Mouse (Mus musculus): ENCODE measurements around the gene Ltbp2. TPM values are rescaled to one million over a fixed set of nuclear protein-coding genes. Genes with fewer than 3 reads are reported as not detected.
A peak's percentile ranks its signal among the peaks of the same experiment; 100 is the strongest.

Gene Ltbp2
- polyA plus RNA-seq, 1 experiment from 2014 or later: 2.7 TPM

- no peak for ATAC-seq (ENCODE audit: low FRiP score, low read depth)
- Histone ChIP-seq H3K9ac (no peak overlapping the region), H3K9me3 (no peaks in the 10 kb centered on the region), H3K4me3 (no peak overlapping the region), H3K27me3 (peaks cover 52% of the 10 kb centered on the region), H3K36me3 (no peaks in the 10 kb centered on the region), H3K4me1 (peaks cover 16% of the 10 kb centered on the region; the same call in 1 of the 2 replicates), H3K27ac (no peak overlapping the region), H3K4me2 (replicated peaks) (no peak overlapping the region)
- WGBS: 0% methylated on average over 3 of the region's 3 CpGs
Measured at GRCm38 (mm10) chr12:84873434-84873833, 2.9 kb downstream of the Ltbp2 start.

DNA sequence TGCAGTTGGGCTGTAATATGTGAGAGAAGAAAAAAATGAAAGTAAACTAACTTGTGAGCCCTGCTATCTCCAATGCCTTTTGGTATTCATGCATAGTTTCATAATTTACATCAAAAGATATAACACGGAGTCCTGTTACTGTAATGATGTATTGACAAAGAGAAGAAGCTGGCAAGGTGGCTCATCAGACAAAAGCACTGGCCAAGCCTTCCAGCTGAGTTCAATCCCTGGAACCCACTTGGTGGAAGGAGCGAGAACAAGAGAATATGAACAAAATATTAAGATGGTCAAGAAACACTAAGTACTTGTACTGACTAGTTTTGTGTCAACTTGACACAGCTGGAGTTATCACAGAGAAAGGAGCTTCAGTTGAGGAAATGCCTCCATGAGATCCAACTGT lies 4.0 kb downstream of the Ltbp2 start:
- Histone ChIP-seq H3K4me3 (no peak overlapping the region), H3K9me3 (no peaks in the 10 kb centered on the region), H3K9ac (no peak overlapping the region), H3K27ac (no peak overlapping the region), H3K4me1 (peaks cover 16% of the 10 kb centered on the region; the same call in 1 of the 2 replicates), H3K27me3 (peaks cover 46% of the 10 kb centered on the region), H3K4me2 (replicated peaks) (no peak overlapping the region), H3K36me3 (no peaks in the 10 kb centered on the region)
- no peak for ATAC-seq (ENCODE audit: low FRiP score, low read depth)
- WGBS: 73% methylated on average over 2 of the region's 2 CpGs

DNA sequence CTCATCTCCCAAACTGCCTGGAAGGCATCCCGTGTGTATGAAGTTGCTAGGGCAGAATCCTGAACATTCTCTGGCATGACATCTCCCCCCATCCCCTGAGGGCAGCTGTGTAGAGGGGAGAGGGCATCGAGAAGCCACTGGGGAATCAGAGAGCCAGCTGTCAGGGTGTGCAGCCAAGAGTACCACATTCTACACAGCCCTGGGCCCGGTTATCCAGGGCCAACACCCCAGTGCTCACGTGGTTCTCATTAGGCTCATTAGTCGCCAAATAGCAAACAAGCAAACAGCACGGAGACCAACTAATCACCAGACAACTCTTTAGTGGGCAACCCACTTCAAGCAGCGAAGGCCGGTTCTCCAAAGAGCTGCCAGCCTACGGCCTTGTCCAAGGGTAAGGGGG lies 10.9 kb downstream of the Ltbp2 start:
- WGBS: 20% methylated on average over 9 of the region's 9 CpGs
- peaks cover 8% of the 10 kb centered on the region; the same call in 1 of the 2 replicates for H3K27me3 ChIP-seq
- H3K27ac ChIP-seq: no peak overlapping the region
- H3K9ac ChIP-seq: no peak overlapping the region
- ATAC-seq (ENCODE audit: low FRiP score, low read depth): no peak
- H3K4me2 ChIP-seq (replicated peaks): peak overlapping the region; percentile 19
- H3K36me3 ChIP-seq: no peaks in the 10 kb centered on the region
- H3K9me3 ChIP-seq: no peaks in the 10 kb centered on the region
- H3K4me3 ChIP-seq: no peak overlapping the region
- H3K4me1 ChIP-seq: peaks cover 37% of the 10 kb centered on the region

DNA sequence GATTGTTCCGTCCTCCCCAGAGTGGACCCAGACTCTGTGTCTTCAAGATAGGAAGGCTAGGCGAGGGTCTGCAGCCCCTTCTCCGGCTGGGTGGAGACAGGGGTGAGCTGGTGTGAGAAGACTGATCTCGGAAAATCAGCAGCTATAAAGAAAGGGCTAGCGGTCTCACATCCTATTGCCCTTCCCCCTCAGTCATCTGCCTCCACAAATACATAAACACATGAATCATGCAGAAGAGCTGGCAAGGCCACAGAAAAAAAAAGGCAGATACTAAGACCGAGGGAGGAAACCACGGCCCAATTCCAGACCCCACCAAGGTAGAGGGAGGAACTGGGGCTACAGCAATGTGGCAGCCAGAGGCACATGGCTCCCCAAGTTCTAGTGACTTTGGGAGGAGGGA lies 11.5 kb downstream of the Ltbp2 start:
- Histone ChIP-seq H3K9ac (no peak overlapping the region), H3K36me3 (no peaks in the 10 kb centered on the region), H3K4me3 (no peak overlapping the region), H3K27me3 (peaks cover 8% of the 10 kb centered on the region; the same call in 1 of the 2 replicates), H3K4me2 (replicated peaks) (no peak overlapping the region), H3K9me3 (no peaks in the 10 kb centered on the region), H3K27ac (no peak overlapping the region), H3K4me1 (peaks cover 37% of the 10 kb centered on the region)
- 66% methylated on average over 7 of the region's 7 CpGs for WGBS
- no peak for ATAC-seq (ENCODE audit: low FRiP score, low read depth)

GRCm38 (mm10) chr12:84863196-84863595 lies 13.1 kb downstream of the Ltbp2 start:
- ATAC-seq (ENCODE audit: low FRiP score, low read depth): no peak
- Histone ChIP-seq H3K27ac (no peak overlapping the region), H3K27me3 (peaks cover 8% of the 10 kb centered on the region; the same call in 1 of the 2 replicates), H3K36me3 (no peaks in the 10 kb centered on the region), H3K4me1 (peaks cover 46% of the 10 kb centered on the region), H3K4me2 (replicated peaks) (no peak overlapping the region), H3K9ac (no peak overlapping the region), H3K9me3 (no peaks in the 10 kb centered on the region), H3K4me3 (no peak overlapping the region)
- 78% methylated on average over 5 of the region's 5 CpGs for WGBS

DNA sequence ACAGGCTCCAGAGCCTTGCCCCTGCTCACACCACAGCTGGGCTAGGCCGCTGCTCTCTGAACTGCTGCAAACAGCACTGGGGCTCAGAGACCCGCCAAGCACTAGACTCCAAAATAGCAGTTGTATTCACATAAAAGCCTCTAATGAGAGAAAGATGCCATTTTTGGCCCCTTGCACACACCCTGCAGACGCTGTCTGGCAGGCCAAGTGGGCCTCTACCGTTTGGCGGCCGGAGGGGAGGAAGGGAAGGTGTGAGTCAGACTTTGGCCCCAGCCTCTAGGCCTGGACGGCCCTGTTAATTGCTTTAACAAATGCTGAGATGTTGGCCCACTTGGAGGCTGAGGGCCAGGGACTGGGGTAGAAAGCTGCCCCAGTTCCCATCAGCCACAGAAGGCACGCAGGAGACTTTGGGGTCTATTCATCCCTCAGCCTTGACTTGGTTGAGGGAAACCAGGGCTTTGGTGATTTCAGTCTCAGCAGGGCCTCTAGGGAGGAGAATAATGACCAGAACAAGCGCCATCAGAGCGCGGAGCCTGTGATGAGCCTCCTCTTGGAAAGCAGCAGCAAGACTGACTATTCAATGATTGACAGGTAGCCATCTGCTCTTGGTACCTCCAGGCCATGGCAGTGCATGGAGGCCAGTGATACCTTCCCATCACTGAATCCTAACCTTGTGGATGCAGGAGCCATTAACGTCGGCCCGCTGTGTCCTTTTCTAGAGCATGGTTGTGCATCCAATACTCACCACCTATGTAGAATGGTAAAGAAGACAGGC lies 14.0 kb downstream of the Ltbp2 start:
- H3K4me2 ChIP-seq (replicated peaks): no peak overlapping the region
- no peak overlapping the region for H3K4me3 ChIP-seq
- ATAC-seq (ENCODE audit: low FRiP score, low read depth): peak; percentile 61
- no peak overlapping the region for H3K9ac ChIP-seq
- H3K4me1 ChIP-seq: peaks cover 48% of the 10 kb centered on the region
- H3K9me3 ChIP-seq: no peaks in the 10 kb centered on the region
- peaks cover 5% of the 10 kb centered on the region; the same call in 1 of the 2 replicates for H3K27me3 ChIP-seq
- peak overlapping the region; percentile 76; the same call in 1 of the 2 replicates for H3K27ac ChIP-seq
- no peaks in the 10 kb centered on the region for H3K36me3 ChIP-seq
- WGBS: 54% methylated on average over 14 of the region's 14 CpGs

- H3K4me3 ChIP-seq: no peak overlapping the region
- peaks cover 19% of the 10 kb centered on the region for H3K27me3 ChIP-seq
- H3K36me3 ChIP-seq: no peaks in the 10 kb centered on the region
- H3K9me3 ChIP-seq: no peaks in the 10 kb centered on the region
- WGBS: 35% methylated on average over 17 of the region's 17 CpGs
- no peak overlapping the region for H3K9ac ChIP-seq
- H3K4me1 ChIP-seq: peaks cover 32% of the 10 kb centered on the region
- no peak for ATAC-seq (ENCODE audit: low FRiP score, low read depth)
- no peak overlapping the region for H3K27ac ChIP-seq
- H3K4me2 ChIP-seq (replicated peaks): no peak overlapping the region
Measured at GRCm38 (mm10) chr12:84858149-84859113, 17.9 kb downstream of the Ltbp2 start.

- Histone ChIP-seq H3K36me3 (no peaks in the 10 kb centered on the region), H3K4me2 (replicated peaks) (no peak overlapping the region), H3K9ac (no peak overlapping the region), H3K4me3 (no peak overlapping the region), H3K9me3 (no peaks in the 10 kb centered on the region), H3K27ac (no peak overlapping the region), H3K4me1 (peaks cover 32% of the 10 kb centered on the region), H3K27me3 (peaks cover 22% of the 10 kb centered on the region)
- 61% methylated on average over 4 of the region's 4 CpGs for WGBS
- no peak for ATAC-seq (ENCODE audit: low FRiP score, low read depth)
Measured at GRCm38 (mm10) chr12:84857706-84858105, 18.6 kb downstream of the Ltbp2 start.

DNA sequence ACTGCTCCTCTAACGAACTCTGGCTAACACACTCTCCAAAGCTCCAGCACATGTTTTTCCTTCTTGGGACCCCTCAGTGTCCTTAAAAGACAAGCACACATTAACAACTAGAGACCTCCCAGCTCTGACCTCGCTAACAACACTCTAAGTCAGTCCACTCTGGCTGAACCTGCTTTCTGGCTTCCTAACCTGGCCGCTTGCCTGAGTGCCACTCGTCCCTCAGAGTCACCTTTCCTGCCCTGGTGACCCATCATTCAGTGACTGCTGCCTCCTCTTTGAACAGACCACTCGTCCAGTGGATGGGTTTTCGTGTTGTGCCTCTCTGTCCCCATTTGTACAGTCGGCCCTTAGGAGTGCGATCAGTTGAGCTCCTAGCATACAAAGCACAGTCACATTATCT lies 19.8 kb downstream of the Ltbp2 start:
- Histone ChIP-seq H3K27ac (no peak overlapping the region), H3K4me2 (replicated peaks) (no peak overlapping the region), H3K4me1 (peaks cover 30% of the 10 kb centered on the region), H3K9me3 (no peaks in the 10 kb centered on the region), H3K27me3 (peaks cover 27% of the 10 kb centered on the region), H3K4me3 (no peak overlapping the region), H3K36me3 (no peaks in the 10 kb centered on the region), H3K9ac (no peak overlapping the region)
- ATAC-seq (ENCODE audit: low FRiP score, low read depth): no peak
- 82% methylated on average over 8 of the region's 8 CpGs for WGBS

- no peaks in the 10 kb centered on the region for H3K36me3 ChIP-seq
- H3K27me3 ChIP-seq: peaks cover 40% of the 10 kb centered on the region
- 89% methylated on average over 4 of the region's 4 CpGs for WGBS
- H3K9ac ChIP-seq: no peak overlapping the region
- peaks cover 33% of the 10 kb centered on the region for H3K4me1 ChIP-seq
- H3K9me3 ChIP-seq: no peaks in the 10 kb centered on the region
- ATAC-seq (ENCODE audit: low FRiP score, low read depth): no peak
- no peak overlapping the region for H3K4me2 ChIP-seq (replicated peaks)
- no peak overlapping the region for H3K4me3 ChIP-seq
- H3K27ac ChIP-seq: no peak overlapping the region
Measured at GRCm38 (mm10) chr12:84855084-84855625, 21.2 kb downstream of the Ltbp2 start.

- no peak overlapping the region for H3K9ac ChIP-seq
- H3K4me2 ChIP-seq (replicated peaks): no peak overlapping the region
- no peak for ATAC-seq (ENCODE audit: low FRiP score, low read depth)
- no peaks in the 10 kb centered on the region for H3K9me3 ChIP-seq
- no peak overlapping the region for H3K27ac ChIP-seq
- H3K4me3 ChIP-seq: no peak overlapping the region
- peaks cover 46% of the 10 kb centered on the region for H3K27me3 ChIP-seq
- WGBS: 94% methylated on average over 4 of the region's 4 CpGs
- no peaks in the 10 kb centered on the region for H3K36me3 ChIP-seq
- H3K4me1 ChIP-seq: peaks cover 33% of the 10 kb centered on the region
Measured at GRCm38 (mm10) chr12:84854392-84855033, 21.8 kb downstream of the Ltbp2 start.
